Mouse (Mus musculus): ENCODE data around the gene Vps52. TPM values are rescaled to one million over a fixed set of nuclear protein-coding genes. Genes with fewer than 3 reads are reported as not detected.
A peak's percentile ranks its signal among the peaks of the same experiment; 100 is the strongest.
"Not testable (repeated sequence)": the region's sequence is repeated elsewhere in the genome, so short reads cannot be mapped to it uniquely, and the experiment has no call there.

The Vps52 gene
- total RNA-seq, 2 experiments from 2014 or later, result 39.2 to 39.4 TPM

DNA sequence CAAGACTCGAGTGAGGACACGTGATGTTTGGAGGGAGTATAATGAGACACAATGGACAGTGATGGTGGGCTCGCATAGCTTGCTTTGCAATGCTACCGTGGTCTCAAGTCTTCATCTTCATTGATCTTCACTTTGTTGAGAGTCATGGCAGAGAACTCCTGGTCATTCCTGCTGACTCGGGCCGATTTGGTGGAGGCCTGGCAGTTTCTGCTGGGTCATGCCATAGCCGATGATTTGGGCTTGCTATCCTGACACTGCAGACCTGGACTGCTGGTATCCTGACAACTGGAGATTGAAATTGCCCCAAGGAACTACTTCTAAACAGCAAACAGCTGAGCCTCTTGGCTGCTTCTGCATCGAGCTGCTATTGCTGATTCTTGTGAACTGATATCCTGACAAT lies 39.3 kb downstream of the Vps52 start:
- intact Hi-C loops (cut with DNase I), result no loop called here
- no peak for DNase-seq (ENCODE audit: low spot score)

DNA sequence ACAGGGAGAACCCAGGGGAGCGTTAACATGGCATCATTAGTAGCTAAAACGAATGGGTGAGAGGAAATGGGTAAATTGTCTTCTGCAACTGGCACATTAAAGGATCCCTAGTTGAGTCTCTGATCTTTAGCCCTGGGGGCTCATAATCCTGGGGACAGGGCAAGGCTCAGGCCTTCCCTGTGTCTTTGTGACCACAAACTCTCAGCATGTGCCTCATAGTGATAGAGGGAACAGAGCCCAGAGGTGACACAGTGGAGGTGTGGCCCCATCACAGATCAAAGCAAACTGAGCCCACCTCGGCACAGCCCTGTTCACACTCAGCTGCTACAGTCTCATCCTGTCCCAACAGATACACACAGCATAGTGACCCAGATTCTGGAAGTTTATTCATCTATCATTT lies 40.0 kb downstream of the Vps52 start:
- DNase-seq (ENCODE audit: low spot score), result no peak
- intact Hi-C loops (cut with DNase I), result no loop called here

DNA sequence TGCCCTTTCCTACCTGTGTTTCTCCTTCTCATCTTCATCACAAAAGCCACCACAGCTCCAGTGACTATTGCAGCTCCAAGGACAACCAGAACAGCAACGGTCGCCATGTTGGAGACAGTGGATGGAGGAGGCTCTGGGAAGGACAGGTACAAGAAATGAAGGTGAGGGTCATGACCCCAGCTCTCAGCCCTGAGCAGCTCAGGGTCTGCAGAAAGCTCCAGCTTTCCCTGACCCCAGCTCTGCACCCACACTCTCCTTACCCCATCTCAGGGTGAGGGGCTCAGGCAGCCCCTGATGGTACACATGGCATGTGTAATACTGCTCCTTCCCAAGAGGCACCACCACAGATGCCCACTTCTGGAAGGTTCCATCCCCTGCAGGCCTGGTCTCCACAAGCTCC lies 41.4 kb downstream of the Vps52 start:
- DNase-seq (ENCODE audit: low spot score); intact Hi-C loops (cut with DNase I): not testable (repeated sequence)

DNA sequence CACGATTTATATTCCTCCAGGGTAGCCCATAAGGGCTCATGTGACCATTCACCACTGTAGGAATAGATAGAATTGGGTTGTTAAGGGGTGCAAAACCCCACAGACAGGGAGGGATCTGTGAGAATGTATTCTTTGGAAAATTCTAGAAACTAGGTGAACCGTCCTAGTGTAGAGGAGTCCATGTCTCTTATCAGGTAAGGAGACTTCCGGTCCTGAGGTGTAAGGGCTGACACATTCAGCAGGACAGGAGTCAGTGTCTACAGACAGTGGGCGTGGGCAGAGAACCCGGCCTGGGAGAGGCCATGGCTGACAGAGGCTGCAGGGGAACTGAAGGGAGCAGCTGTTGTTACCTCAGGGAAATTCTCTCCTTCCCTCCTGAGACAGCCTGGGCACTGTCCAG lies 43.1 kb downstream of the Vps52 start:
- intact Hi-C loops (cut with DNase I); DNase-seq (ENCODE audit: low spot score): not testable (repeated sequence)

DNA sequence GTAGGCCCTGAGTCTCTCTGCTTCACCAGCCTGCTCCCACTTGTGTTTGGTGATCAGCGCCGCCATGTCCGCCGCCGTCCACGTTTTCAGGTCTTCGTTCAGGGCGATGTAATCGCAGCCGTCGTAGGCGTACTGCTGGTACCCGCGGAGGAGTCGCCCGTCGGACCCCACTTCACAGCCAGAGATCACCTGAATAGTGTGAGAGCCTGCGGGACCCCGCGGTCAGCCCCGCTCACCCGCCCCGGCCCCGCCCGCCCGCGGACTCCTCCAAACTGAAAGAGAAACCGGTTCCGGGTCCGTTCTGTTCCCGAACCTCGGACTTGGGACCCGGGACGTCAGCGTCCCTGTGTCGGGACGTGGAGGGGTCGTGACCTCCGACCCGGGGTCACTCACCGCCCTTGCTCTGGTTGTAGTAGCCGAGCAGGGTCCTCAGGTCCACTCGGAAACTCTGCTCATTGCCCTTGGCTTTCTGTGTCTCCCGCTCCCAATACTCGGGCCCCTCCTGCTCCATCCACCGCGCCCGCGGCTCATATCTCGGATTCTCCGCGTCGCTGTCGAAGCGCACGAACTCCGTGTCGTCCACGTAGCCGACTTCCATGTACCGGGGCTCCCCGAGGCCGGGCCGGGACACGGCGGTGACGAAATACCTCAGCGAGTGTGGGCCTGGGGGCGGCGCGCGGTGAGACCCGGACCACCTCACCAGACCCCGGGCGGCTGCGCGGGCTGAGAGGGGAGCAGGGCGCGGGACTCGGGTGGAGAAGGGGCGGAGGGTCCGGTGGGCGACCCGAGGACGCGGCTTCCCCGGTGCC lies 43.9 kb downstream of the Vps52 start:
- DNase-seq (ENCODE audit: low spot score), result no peak
- intact Hi-C loops (cut with DNase I), result no loop called here

DNA sequence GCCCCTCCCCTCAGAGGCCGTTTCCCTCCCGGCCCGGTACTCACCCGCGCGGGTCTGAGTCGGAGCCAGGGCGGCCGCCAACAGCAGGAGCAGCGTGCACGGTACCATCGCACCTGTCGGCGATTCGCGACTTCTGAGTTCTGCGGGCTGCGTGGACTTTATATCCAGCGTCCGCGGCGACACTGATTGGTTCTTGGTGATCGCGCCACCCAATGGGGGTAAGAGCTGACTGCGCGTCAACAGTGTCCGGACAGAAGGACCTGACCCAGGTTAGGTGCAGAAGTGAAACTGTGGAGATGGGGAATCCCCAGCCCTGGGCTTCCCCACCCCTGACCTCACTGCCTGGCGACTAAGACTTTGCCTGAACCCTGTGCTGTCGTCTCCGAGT lies 44.5 kb downstream of the Vps52 start, which contains the start of gene H2-K1:
Gene H2-K1, minus strand, starts transcription at position 198 of the 388 bp plus-strand sequence.
- peak; percentile 89 for DNase-seq (ENCODE audit: low spot score)
- intact Hi-C loops (cut with DNase I), result no loop called here

DNA sequence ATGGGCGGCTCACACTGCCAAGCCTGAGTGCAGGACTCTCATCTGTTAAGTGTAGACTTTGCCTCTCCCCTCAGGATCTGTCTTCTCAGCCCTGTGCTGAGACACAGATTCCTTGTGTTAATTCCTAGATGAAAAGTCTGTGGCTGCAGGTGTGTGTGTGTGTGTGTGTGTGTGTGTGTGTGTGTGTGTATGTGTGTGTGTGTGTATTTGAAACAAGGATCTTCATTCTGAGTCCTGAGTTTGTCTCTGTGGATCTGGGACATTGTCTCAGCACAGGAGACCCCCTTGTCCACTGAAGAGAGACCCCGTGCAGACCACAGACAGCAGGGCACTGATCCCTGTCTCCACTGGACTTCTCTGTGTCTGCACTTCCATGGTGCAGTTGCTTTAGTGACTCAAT lies 45.2 kb downstream of the Vps52 start:
- intact Hi-C loops (cut with DNase I); DNase-seq (ENCODE audit: low spot score): not testable (repeated sequence)

DNA sequence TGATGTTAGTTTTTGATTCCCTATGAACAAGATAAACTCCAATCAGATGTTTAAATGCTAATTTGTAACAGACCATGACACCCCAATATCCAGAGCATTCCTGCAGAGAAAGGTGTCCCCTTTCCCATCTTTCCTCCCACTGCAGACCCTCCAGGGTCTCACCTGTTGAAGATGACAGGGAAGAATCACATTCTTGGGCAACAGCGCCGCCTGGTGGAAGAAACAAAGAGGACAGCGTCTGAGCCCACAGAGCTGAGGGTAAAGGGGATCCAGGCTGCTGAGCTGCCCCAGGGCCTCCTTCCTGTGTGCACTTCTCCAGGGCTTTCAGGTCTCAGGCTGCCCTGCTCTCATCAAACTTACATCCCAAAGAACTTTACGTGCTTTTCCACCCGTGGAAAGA lies 47.8 kb downstream of the Vps52 start:
- DNase-seq (ENCODE audit: low spot score), result no peak
- intact Hi-C loops (cut with DNase I), result no loop called here

DNA sequence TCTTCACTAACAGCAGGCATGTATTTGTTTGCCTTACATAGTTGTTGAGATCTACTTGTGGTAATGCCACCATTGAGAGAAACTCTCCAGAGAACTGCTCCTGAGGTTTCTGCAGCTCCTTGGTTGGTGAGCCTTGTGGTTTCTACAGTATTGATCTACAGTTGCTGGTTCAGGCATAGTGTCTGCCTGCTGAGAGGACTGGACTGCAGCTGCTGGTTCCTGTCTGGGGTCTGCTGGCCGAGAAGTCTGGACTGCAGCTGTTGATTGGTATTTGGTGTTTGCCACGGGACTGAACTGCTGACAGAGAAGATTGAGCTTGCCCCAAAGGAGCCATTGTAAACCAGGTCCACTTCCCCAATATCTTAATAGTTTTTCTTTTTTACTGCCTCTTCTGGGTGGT lies 51.0 kb downstream of the Vps52 start:
- intact Hi-C loops (cut with DNase I), result no loop called here

DNA sequence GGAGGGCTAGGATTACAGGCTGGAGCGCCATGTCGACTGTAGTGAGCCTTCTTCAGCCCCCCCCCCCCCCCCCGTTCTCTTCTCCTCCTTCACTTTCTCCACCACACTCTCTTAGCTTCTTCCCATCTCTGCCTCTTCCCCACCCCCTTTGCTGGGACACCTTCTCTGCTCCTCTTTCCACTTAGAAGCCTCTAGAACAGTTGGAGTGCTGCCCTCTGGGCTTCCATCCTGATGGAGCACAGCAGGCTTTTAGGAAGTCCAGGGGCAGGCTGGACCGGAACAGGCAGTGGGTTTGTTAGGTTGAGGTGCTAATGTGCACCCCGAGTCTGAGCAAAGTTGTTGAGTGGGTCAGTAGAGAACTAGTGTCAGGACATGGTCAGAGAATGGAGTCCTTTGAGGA lies 54.5 kb downstream of the Vps52 start:
- no peak for DNase-seq (ENCODE audit: low spot score)
- intact Hi-C loops (cut with DNase I), result no loop called here

More for the DNA sequence above, 51.0 kb downstream of the Vps52 start:
- DNase-seq (ENCODE audit: low spot score), result no peak

DNA sequence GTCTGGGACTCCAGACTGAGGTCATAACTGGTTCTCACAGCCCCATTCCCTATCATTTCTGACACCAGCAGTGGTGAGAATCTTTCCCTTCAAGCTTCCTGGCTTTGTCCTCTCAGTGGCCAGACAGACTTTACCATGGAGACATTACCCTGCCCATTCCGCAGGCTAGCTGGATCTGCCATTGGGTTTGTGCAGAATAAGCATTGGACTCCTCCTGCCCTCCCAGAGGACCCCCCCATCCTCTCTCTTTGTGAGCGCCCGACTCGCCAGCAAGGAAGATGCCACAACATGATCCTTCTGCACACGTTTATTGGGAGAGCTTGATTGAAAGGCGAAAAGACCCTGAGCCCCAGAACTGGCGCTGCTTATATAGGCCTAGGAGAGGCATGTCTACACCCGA lies 57.8 kb downstream of the Vps52 start:
- intact Hi-C loops (cut with DNase I), result no loop called here
- no peak for DNase-seq (ENCODE audit: low spot score)

Other genes starting within 250 kb of the Vps52 start
- gene March2, start 237.1 kb upstream of the Vps52 start, total RNA-seq (2021), result 100 to 1,000 TPM; 143 to 160 TPM
- 100 to 1,000 TPM; 239 to 261 TPM for gene Rab11b, start 195.3 kb upstream of the Vps52 start, total RNA-seq (2021)
- gene Angptl4, start 174.0 kb upstream of the Vps52 start, total RNA-seq (2021), result 10 to 100 TPM in 1 of 2 experiments, 1 to 10 TPM in 1; 8.4 to 21.7 TPM
- 10 to 100 TPM; 55.0 to 69.3 TPM for gene Kank3, start 145.3 kb upstream of the Vps52 start, total RNA-seq (2021)
- gene Rps28, start 131.2 kb upstream of the Vps52 start, total RNA-seq (2021), result 100 to 1,000 TPM; 707 to 763 TPM
- gene Ndufa7, start 131.2 kb upstream of the Vps52 start, total RNA-seq (2021), result 100 to 1,000 TPM; 599 to 648 TPM
- 10 to 100 TPM; 30.6 to 31.9 TPM for gene Cd320, start 112.7 kb upstream of the Vps52 start, total RNA-seq (2021)
- not detected for gene Gm7029, start 82.0 kb upstream of the Vps52 start, total RNA-seq (2021)
- gene Kifc1, start 65.2 kb upstream of the Vps52 start, total RNA-seq (2021), result 1 to 10 TPM; 1.4 to 1.8 TPM
- gene Platr17, start 50.7 kb upstream of the Vps52 start, total RNA-seq (2021), result not detected
- 10 to 100 TPM; 14.3 to 17.5 TPM for gene Daxx, start 46.4 kb upstream of the Vps52 start, total RNA-seq (2021)
- gene Tapbp, start 39.9 kb upstream of the Vps52 start, total RNA-seq (2021), result 100 to 1,000 TPM in 1 of 2 experiments, 10 to 100 TPM in 1; 93.5 to 104 TPM
- gene Zbtb22, start 39.9 kb upstream of the Vps52 start, total RNA-seq (2021), result 10 to 100 TPM; 15.5 to 19.4 TPM
- 10 to 100 TPM; 38.2 to 44.6 TPM for gene Rgl2, start 26.3 kb upstream of the Vps52 start, total RNA-seq (2021)
- 10 to 100 TPM; 70.7 to 77.3 TPM for gene Pfdn6, start 15.5 kb upstream of the Vps52 start, total RNA-seq (2021)
- gene Wdr46, start 15.2 kb upstream of the Vps52 start, total RNA-seq (2021), result 10 to 100 TPM in 1 of 2 experiments, 1 to 10 TPM in 1; 9.3 to 10.2 TPM
- gene B3galt4, start 4.3 kb upstream of the Vps52 start, total RNA-seq (2021), result 1 to 10 TPM; 1.7 to 1.9 TPM
- 100 to 1,000 TPM; 408 to 435 TPM for gene Rps18, start 189 bp downstream of the Vps52 start, total RNA-seq (2021)
- gene H2-K1, start 44.5 kb downstream of the Vps52 start, total RNA-seq (2021), result 10 to 100 TPM; 59.9 to 88.2 TPM
- 10 to 100 TPM; 12.6 to 13.2 TPM for gene Ring1, start 68.9 kb downstream of the Vps52 start, total RNA-seq (2021)
- gene H2-Ke6, start 72.2 kb downstream of the Vps52 start, total RNA-seq (2021), result 100 to 1,000 TPM in 1 of 2 experiments, 10 to 100 TPM in 1; 98.1 to 100 TPM
- 10 to 100 TPM; 60.4 to 61.3 TPM for gene Slc39a7, start 75.9 kb downstream of the Vps52 start, total RNA-seq (2021)
- 10 to 100 TPM; 40.5 to 42.1 TPM for gene Rxrb, start 76.0 kb downstream of the Vps52 start, total RNA-seq (2021)
- 1 to 10 TPM; 1.1 to 2.2 TPM for gene Col11a2, start 83.6 kb downstream of the Vps52 start, total RNA-seq (2021)
- gene H2-Oa, start 136.5 kb downstream of the Vps52 start, total RNA-seq (2021), result not detected
- gene H2-DMa, start 163.7 kb downstream of the Vps52 start, total RNA-seq (2021), result 1 to 10 TPM; 3.7 to 4.5 TPM
- gene Brd2, start 166.8 kb downstream of the Vps52 start, total RNA-seq (2021), result 10 to 100 TPM; 72.9 to 75.8 TPM
- gene H2-DMb2, start 187.5 kb downstream of the Vps52 start, total RNA-seq (2021), result 1 to 10 TPM in 1 of 2 experiments, under 1 TPM in 1; 0.91 to 1.6 TPM
- gene H2-DMb1, start 197.3 kb downstream of the Vps52 start, total RNA-seq (2021), result 1 to 10 TPM; 1.1 to 1.3 TPM
- gene Tap1, start 231.7 kb downstream of the Vps52 start, total RNA-seq (2021), result 1 to 10 TPM; 3.9 to 5.5 TPM
- 1 to 10 TPM; 5.4 to 8.5 TPM for gene Psmb9, start 232.0 kb downstream of the Vps52 start, total RNA-seq (2021)
- gene Psmb8, start 241.9 kb downstream of the Vps52 start, total RNA-seq (2021), result 10 to 100 TPM in 1 of 2 experiments, 1 to 10 TPM in 1; 9.7 to 11.8 TPM
- gene Tap2, start 247.7 kb downstream of the Vps52 start, total RNA-seq (2021), result 10 to 100 TPM; 21.2 to 22.0 TPM

Data from heart, postnatal 25 days (tissue).